Mouse (Mus musculus) olfactory bulb, adult 2 months (tissue): Measurements from ENCODE around the gene Fat3.

Source experiments
- CTCF ChIP-seq: fragments of 200-500 bp; IDR thresholded peaks from 2 replicates; pipeline ENCODE4 v1.5.1; 2012; ENCODE audit warnings: low read depth, mild to moderate bottlenecking, low read length, moderate library complexity; ENCODE audit not compliant: insufficient read depth
- POLR2A ChIP-seq: fragments of 200-500 bp; IDR thresholded peaks from 2 replicates; pipeline ENCODE4 v1.6.1; 2012; ENCODE audit warnings: mild to moderate bottlenecking, low read depth, low read length, moderate library complexity; ENCODE audit not compliant: insufficient read depth

- no peak for TF ChIP-seq POLR2A
- no peak for TF ChIP-seq CTCF
Measured at GRCm38 (mm10) chr9:16093047-16093668, 407.9 kb downstream of the Fat3 start.
